Mouse (Mus musculus) small intestine, adult 2 months (tissue): ENCODE data around the gene Srebf1. TPM values are rescaled to one million over a fixed set of nuclear protein-coding genes. Genes with fewer than 3 reads are reported as not detected.

Experiments
- H3K27ac ChIP-seq: fragments of 200-500 bp; 2 replicates; pipeline ENCODE4 v1.5.1; 2012; ENCODE audit warnings: low read depth, low read length, control low read depth, inconsistent platforms; ENCODE audit not compliant: insufficient read depth
- H3K27me3 ChIP-seq: fragments of 200-500 bp; 2 replicates; pipeline ENCODE4 v1.6.1; 2012; ENCODE audit warnings: mild to moderate bottlenecking, moderate library complexity, low read length, inconsistent platforms; ENCODE audit not compliant: control insufficient read depth, insufficient read depth
- H3K36me3 ChIP-seq: fragments of 200-500 bp; 2 replicates; pipeline ENCODE4 v1.6.1; 2012; ENCODE audit warnings: mild to moderate bottlenecking, low read length, control low read depth, inconsistent platforms; ENCODE audit not compliant: control insufficient read depth, insufficient read depth
- H3K4me1 ChIP-seq: fragments of 200-500 bp; 2 replicates; pipeline ENCODE4 v1.6.1; 2012; ENCODE audit warnings: low read length, inconsistent platforms, mixed read lengths; ENCODE audit not compliant: control insufficient read depth, insufficient read depth, insufficient read length
- H3K4me3 ChIP-seq: fragments of 200-500 bp; 2 replicates; pipeline ENCODE4 v1.5.1; 2012; ENCODE audit warnings: low read depth, mild to moderate bottlenecking, control low read depth, inconsistent platforms, low read length, moderate library complexity
- CTCF ChIP-seq: fragments of 200-500 bp; IDR thresholded peaks from 2 replicates; pipeline ENCODE4 v1.5.1; 2012; ENCODE audit warnings: low read depth, mild to moderate bottlenecking, control low read depth, inconsistent platforms, low read length, moderate library complexity, mixed read lengths; ENCODE audit not compliant: insufficient replicate concordance, insufficient read length; ENCODE audit errors: extremely low read depth
- POLR2A ChIP-seq: fragments of 200-500 bp; IDR thresholded peaks from 2 replicates; pipeline ENCODE4 v1.6.1; 2012; ENCODE audit warnings: low read depth, mild to moderate bottlenecking, control low read depth, inconsistent platforms, low read length, moderate library complexity
- WGBS: fragments of 180-500 bp; shearing (Covaris S2); methylation state at CpG from one replicate; pipeline ENCODE4 v1.1.7; 2018; 5-methylcytosine and 5-hydroxymethylcytosine counted together
- polyA plus RNA-seq: library from polyadenylated mRNA; depleted of rRNA; stranded (reverse); fragments of >200 nt; gene quantifications from 2 replicates; pipeline ENCODE4 v1.2.3, GENCODE M21; 2012

Gene Srebf1
- polyA plus RNA-seq, 1 experiment = 154 TPM

GRCm38 (mm10) chr11:60168780-60169179 is 53.6 kb downstream of the Srebf1 start:
- no peaks in the 10 kb centered on the region for H3K36me3 ChIP-seq
- TF ChIP-seq CTCF (no peak), POLR2A (no peak)
- H3K27me3 ChIP-seq = no peaks in the 10 kb centered on the region
- no peak overlapping the region for H3K27ac ChIP-seq
- no peak overlapping the region for H3K4me3 ChIP-seq
- WGBS = 69% methylated on average over 9 of the region's 9 CpGs
- H3K4me1 ChIP-seq = no peaks in the 10 kb centered on the region

- WGBS = 75% methylated on average over 5 of the region's 5 CpGs
- no peak overlapping the region for H3K4me3 ChIP-seq
- H3K4me1 ChIP-seq = no peaks in the 10 kb centered on the region
- H3K27ac ChIP-seq = no peak overlapping the region
- no peaks in the 10 kb centered on the region for H3K36me3 ChIP-seq
- H3K27me3 ChIP-seq = no peaks in the 10 kb centered on the region
- TF ChIP-seq CTCF = no peak
These were observed 57.3 kb downstream of the Srebf1 start for GRCm38 (mm10) chr11:60165076-60165475.

- H3K36me3 ChIP-seq = no peaks in the 10 kb centered on the region
- no peaks in the 10 kb centered on the region for H3K27me3 ChIP-seq
- no peak overlapping the region for H3K4me3 ChIP-seq
- H3K4me1 ChIP-seq = no peaks in the 10 kb centered on the region
- 81% methylated on average over 6 of the region's 6 CpGs for WGBS
- TF ChIP-seq POLR2A = no peak
- no peak for TF ChIP-seq CTCF
- no peak overlapping the region for H3K27ac ChIP-seq
These were observed 57.9 kb downstream of the Srebf1 start for GRCm38 (mm10) chr11:60164450-60164849.

- Histone ChIP-seq H3K27ac (no peak overlapping the region), H3K36me3 (no peaks in the 10 kb centered on the region), H3K4me3 (no peak overlapping the region), H3K4me1 (no peaks in the 10 kb centered on the region), H3K27me3 (no peaks in the 10 kb centered on the region)
- TF ChIP-seq CTCF (no peak), POLR2A (no peak)
- 87% methylated on average over 4 of the region's 4 CpGs for WGBS
These were observed 59.0 kb downstream of the Srebf1 start for GRCm38 (mm10) chr11:60163362-60163761.

DNA sequence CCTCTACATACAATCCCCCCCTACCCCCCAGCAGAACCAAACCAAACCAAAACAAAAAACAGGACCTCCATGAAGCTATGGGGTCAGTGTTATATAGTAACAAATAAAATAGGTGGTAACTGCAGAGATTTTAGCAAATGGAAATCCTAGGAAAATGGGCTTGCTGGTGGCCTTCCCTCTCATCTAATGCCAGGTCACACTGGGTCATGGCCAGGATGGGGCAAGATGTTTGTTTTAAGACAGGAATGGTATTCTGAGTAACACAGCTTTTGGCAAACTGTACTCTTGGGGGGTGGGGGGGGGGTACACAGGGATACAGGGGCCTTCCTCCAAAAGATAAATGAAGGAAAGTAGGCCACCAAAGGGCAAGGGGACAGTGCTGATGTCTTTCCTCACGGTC is 59.8 kb downstream of the Srebf1 start:
- WGBS = 86% methylated on average over 1 of the region's 1 CpGs

DNA sequence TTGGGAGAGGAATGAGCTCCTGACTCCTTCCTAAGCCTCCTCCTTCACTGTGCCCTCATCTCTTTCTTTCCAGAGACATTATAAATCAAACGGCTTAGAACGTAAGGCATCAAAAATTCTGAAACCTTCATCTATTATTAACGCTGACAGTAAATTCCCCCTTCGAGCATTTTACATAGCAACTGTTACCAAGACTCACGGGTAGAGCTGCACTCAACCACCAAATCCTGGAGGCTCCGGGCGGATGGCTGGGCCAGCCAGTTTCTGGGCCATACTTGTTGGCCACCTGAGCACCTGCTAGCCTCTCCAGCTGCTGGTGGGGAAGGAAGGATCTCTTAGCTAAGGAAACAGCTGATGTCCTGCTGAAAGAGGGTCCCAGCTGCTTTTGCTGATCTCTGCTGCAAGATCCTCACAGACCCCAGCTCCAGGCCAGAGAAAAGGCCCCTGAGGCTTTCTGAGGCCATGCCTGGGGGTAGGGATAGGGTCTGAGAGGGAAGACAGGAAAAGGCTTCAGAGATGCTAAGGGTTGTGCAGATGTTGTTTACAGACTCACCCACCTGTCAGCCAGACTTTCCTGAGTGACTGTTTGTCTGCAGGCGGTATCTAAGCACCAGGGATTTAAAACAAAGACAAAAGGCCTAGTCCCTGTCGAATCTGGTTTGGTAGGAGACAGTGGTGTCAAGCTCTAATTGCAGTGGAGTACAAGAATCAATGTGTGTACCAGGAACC is 61.1 kb downstream of the Srebf1 start:
- Histone ChIP-seq H3K4me3 (no peak overlapping the region), H3K27ac (no peak overlapping the region), H3K4me1 (no peaks in the 10 kb centered on the region), H3K27me3 (no peaks in the 10 kb centered on the region), H3K36me3 (no peaks in the 10 kb centered on the region)
- WGBS = 79% methylated on average over 9 of the region's 9 CpGs
- no peak for TF ChIP-seq POLR2A
- TF ChIP-seq CTCF = no peak

More for the DNA sequence above, 59.8 kb downstream of the Srebf1 start:
- no peaks in the 10 kb centered on the region for H3K4me1 ChIP-seq
- no peak overlapping the region for H3K27ac ChIP-seq
- H3K27me3 ChIP-seq = no peaks in the 10 kb centered on the region
- H3K36me3 ChIP-seq = no peaks in the 10 kb centered on the region
- H3K4me3 ChIP-seq = no peak overlapping the region
- TF ChIP-seq CTCF (no peak), POLR2A (no peak)

DNA sequence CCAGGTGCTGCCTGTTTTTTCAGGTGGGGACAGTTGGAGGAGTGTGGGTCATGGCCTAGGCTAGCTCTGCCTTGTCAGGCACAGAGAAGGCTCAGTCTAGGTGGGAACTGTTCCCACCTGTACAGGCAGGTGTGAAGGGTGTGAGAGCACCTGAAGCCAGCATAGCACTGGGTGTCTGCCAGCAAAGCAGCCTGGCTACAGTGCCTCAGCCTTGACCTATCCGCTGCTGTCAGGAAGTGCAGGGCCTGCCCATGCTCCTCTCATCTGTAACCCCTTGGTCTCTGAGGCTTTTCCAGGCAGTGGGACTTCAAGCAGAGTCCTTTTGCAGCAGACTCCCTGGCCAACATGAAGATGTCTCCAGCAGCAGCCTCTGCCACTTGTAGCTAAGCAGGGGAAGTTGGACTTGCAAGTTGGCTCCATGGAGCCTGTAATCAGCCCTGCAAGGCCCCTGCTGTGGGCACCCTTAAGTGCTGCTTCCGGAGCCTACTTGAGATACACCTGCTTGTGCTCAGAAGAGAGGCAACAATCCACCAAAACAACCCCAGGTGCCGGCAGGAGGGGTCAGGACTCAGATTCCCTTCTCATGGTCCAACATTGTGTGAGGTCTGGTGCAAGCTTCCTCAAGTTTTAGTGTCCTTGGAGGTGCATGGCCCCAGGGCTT is 61.8 kb downstream of the Srebf1 start:
- no peaks in the 10 kb centered on the region for H3K4me1 ChIP-seq
- no peaks in the 10 kb centered on the region for H3K36me3 ChIP-seq
- H3K27ac ChIP-seq = no peak overlapping the region
- H3K4me3 ChIP-seq = no peak overlapping the region
- 62% methylated on average over 3 of the region's 3 CpGs for WGBS
- no peak for TF ChIP-seq POLR2A
- TF ChIP-seq CTCF = no peak
- H3K27me3 ChIP-seq = no peaks in the 10 kb centered on the region
